Mouse (Mus musculus) brain, embryonic 14.5 days (tissue): ENCODE measurements at regions not wholly inside any gene's neighbourhood (a gene's known extent, or its start where the extent isn't known, plus 50 kb on each side); places are given as distances from the start of the nearest gene placed in this dataset.

Experiments used
- CTCF ChIP-seq: fragments of 200-500 bp; IDR thresholded peaks from 2 replicates; pipeline ENCODE4 v1.5.1; 2012; ENCODE audit warnings: inconsistent platforms, mild to moderate bottlenecking, moderate library complexity, borderline replicate concordance; ENCODE audit not compliant: insufficient read depth, insufficient read length; ENCODE audit errors: extremely low read depth
- POLR2A ChIP-seq: fragments of 200-500 bp; IDR thresholded peaks from 2 replicates; pipeline ENCODE4 v1.6.1; 2012; ENCODE audit warnings: mild to moderate bottlenecking, inconsistent platforms, borderline replicate concordance; ENCODE audit not compliant: poor library complexity, insufficient read depth, insufficient read length, severe bottlenecking; ENCODE audit errors: extremely low read depth

GRCm38 (mm10) chr2:7826272-7826671 lies 316.9 kb upstream of the Celf2 start:
- TF ChIP-seq CTCF, result no peak
- no peak for TF ChIP-seq POLR2A
